Mouse (Mus musculus): ENCODE data around the gene Abhd12.

The Abhd12 gene

DNA sequence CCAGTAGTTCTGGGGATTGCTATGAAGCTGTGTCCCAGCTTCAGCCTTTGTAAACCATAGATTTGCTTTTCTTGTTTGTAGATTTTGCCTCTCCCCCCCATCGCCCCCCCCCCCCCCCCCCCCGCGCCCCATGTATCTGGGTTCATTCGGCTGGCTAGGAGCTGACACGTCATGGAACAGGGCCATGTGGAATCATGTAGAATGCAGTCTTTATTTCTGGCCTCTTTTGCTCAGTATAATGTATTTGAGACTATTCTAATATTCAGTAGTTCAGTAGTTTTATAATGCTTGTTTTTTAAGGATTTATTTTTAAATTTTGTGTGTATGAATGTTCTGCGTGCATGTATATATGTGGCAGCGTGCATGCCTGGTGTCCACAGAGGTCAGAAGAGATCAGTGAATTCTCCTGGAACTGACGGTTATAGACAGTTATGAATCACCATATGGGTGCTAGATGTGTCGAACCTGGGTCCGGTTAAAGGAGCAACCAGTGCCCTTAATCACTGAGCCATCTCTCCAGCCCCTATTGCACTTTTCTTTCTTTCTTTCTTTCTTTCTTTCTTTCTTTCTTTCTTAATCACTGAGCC is 5.8 kb upstream of the Abhd12 start:
- in situ Hi-C loops (cut with MboI), result loop anchor here (25.0 kb wide), 1 partner anchor 773 kb away; the partner anchor contains the start of gene Zfp120

DNA sequence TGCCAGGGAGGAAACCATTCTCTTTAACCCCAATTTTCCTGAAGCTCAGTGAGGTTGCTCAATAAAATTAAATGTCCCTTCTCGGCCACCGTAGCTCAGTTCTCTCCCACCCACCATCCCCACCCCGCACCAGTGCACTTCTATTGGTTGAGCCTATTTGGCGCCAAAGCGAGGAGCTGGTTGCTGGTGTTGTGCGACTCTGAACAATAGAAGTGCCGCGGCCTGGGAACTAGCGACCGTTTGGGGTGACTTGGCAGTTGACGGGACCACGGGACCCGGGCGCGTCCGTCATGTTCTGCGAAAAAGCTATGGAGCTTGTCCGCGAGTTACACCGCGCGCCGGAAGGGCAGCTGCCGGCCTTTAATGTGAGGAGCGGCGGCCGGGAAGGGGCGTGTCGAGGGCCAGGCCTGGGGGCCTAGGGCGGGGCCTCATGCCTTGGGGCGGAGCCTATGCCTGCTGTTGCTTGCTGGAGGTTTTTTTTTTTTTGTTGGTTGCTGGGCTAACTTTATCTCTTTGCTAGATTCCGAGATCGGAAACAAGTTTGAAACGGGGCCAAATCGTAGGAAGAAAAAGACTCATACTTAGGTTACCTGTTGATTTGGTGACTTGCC is 5.0 kb upstream of the Abhd12 start:
- in situ Hi-C loops (cut with MboI), result loop anchor here (25.0 kb wide), 1 partner anchor 772 kb away; the partner anchor contains the start of gene Zfp120

DNA sequence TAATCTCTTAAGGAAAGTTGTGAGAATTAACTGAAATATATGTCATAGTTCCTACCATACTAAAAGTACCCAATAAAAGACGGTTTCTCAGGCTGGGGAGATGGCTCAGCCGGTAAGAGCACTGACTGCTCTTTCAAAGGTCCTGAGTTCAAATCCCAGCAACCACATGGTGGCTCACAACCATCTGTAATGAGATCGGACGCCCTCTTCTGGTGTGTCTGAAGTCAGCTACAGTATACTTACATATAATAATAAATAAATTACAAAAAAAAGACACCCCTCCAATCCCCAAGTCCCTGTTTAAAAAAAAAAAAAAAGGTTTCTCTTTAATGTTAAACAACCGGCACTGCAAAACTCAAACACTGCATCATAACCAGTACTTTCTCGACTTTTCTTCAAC is 4.3 kb upstream of the Abhd12 start:
- in situ Hi-C loops (cut with MboI), result loop anchor here (25.0 kb wide), 1 partner anchor 772 kb away; the partner anchor contains the start of gene Zfp120

DNA sequence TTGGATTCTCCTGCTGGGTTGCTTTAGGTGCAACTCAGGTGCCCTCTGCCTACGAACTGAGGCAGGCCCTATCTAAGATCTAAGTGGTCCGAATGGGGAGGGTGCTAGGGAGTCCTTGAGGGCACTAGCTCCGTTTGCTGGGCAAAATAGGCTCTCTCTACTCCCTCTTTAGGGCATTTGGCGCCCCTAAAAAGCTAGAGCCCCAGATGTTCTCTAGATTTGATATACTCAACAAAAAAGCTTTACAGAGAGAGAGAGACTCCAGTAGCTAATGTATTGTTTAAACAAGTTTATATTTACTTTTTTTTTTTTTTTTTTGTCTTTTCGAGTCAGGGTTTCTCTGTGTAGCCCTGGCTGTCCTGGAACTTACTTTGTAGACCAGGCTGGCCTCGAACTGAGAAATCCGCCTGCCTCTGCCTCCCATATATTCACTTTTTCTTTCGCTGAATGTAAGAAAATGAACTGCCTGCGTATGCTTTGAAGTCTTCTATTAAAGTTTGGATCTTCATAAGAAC is 452 bp upstream of the Abhd12 start, which contains the start of gene Gins1:
Gene Gins1, plus strand, starts transcription at position 465 of the 515 bp plus-strand sequence.
- in situ Hi-C loops (cut with MboI), result loop anchor here (25.0 kb wide), 1 partner anchor 768 kb away; the partner anchor contains the start of gene Zfp120

DNA sequence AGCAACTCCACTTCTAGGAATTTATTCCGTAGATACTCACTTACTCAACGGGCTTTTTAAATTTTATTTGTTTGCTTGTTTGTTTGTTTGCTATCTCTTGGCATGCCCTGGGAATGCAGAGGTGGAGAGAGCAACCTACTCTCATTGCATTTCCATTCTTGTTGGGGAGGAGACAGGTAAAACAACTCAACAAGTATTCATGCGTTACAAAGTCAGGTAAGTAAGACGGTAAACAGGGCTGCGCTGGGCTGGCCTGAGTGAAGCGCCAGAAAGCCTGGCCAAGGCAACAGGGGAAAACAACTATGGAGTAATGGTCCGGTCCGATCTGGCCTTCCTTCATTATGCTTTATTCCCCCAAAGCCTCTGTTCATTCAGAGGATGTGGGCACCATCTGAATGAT is 2.2 kb downstream of the Abhd12 start:
- in situ Hi-C loops (cut with MboI), result loop anchor here (25.0 kb wide), 1 partner anchor 765 kb away; the partner anchor contains the start of gene Zfp120

DNA sequence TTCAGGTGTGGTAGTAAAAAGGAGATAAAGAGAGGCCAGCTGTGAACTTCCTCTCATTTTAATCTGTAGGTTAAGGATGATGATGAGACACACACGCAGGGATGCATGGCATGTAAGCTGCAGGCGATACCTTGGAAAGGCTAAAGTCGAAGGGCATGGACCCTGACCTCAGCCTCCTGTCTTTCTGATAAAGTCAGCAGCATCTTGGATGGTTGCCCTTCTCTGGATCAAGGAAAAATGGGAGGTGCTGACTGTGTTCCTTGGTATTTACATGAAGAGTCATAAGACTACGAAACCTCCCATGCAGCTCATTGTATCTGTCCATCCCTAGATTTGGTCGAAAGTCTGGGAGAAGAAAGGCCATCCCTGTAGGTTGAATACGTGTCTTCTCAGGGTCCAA is 4.2 kb downstream of the Abhd12 start:
- in situ Hi-C loops (cut with MboI), result loop anchor here (25.0 kb wide), 1 partner anchor 763 kb away; the partner anchor contains the start of gene Zfp120

DNA sequence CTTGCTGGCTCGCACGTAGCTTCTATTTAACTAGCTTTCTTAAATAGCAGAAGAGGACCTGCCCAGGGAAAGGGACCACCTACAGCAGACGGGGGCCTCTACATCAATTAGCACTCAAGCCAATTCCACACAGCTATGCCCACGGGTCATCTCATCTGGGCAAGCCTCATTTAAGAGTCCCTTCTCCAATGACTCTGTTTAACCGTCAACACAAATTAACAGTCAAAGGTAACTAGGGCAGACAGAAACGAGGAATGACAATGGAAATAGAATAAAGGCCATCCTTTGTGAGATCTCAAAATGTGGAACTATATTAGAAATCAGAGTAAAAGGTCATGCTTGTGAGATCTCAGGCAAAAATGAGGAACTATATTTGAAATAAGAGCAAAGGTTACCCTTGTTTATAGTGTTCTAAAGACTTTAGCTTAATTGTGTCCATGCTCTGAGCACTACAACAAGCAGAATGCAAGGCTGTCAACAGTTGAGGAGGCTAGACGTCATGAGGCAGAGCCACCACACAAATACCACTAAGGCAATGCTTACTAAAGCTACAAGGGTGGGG is 8.8 kb downstream of the Abhd12 start:
- in situ Hi-C loops (cut with MboI), result no loop called here

DNA sequence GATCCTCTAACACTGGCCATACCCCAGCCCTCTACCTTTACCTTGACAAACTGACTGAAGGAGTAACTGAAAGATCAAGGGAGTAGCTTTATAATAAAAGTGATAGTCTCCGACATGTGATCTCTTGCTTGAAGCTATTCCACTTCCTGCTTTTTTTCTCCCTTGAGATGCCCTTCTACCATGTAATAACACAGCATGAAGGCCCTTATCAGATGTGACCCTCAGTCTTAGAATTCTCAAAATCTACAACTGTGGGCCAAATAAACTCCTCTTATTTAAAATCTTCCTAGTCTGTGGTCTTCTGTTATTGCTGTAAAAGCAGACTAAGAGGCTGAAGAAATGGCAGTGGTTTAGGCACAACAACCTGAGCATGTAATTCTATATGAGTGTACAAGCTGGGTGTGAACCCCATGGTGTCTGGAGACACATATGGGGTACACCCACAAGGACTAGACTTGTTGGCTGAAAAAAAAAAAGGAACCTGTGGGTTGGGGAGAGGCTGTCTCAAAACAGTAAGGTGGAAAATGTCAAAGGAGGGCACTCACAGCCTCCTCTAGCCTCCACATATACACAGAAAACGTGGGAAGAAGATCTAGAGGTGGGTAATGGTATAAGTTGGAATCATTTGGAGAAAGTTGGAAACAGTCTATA is 9.8 kb downstream of the Abhd12 start:
- in situ Hi-C loops (cut with MboI), result no loop called here

DNA sequence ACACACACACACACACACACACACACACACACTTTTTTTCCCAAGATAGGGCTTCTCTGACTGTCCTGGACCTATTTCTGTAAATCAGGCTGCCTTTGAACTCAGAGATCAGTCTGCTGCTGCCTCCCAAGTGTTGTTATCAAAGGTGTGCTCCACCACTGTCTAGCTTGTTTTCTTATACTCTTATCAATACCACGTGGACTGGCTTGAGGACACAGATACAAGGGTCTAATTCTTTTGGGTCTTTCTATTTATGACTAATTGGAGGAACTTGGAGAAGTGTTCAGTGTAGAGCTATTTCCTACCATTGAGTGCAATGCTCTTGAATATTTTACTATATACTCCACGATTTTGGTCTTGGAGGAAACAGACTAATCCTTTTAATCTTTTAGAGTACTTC is 17.2 kb downstream of the Abhd12 start:
- in situ Hi-C loops (cut with MboI), result no loop called here

DNA sequence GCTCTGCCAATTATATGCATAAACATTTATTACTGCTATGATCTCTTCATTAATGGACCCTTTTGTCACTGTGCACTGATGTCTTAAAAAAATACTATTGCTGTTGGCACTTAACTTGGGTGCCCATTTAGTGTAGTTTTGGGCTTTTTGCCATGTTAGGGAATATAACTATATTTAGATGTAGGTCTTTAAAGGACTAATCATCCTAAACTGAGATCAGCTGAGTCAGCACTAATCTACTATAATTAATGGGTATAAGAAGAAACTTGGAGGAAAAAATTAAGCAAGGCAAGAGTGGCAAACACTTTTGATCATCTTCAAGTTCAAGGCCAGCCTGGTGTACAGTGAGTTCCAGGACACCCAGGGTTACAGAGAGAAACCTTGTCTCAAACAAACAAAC is 18.2 kb downstream of the Abhd12 start:
- in situ Hi-C loops (cut with MboI), result no loop called here

DNA sequence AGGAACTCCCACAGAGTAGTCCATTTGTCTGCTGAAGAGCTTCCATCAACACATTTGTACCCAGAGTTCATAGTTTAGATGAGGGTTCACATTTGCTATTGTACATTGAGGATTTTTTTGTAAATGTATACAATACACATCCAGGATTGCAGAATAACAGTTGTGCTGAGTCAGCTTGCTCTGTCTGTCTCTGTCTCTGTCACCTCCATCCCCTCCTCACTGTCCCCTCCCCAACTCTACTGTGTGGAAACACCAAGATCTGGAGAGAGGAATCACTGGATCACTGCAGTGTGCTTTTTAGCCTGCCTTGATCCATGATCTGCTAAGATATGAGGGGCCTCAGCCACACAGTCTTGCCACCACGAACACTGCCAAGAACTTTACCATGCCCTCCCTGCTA is 18.7 kb downstream of the Abhd12 start:
- in situ Hi-C loops (cut with MboI), result no loop called here

DNA sequence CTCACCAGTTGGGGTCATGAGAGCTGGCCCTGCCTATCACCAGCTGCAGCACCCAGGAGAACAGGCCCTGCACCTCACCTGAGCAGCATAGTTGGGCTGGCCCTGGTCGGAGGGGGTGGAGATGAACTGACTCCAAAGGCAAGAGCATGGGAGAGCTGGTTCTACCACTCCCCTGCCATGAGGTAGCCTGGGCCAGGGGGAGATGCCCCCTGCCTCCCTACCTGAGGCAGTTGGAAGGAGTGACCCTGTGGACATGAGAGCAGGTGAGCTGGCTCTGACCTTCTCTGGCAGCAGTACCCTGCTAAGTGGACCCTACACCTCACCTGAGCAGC is 19.8 kb downstream of the Abhd12 start:
- in situ Hi-C loops (cut with MboI), result no loop called here

DNA sequence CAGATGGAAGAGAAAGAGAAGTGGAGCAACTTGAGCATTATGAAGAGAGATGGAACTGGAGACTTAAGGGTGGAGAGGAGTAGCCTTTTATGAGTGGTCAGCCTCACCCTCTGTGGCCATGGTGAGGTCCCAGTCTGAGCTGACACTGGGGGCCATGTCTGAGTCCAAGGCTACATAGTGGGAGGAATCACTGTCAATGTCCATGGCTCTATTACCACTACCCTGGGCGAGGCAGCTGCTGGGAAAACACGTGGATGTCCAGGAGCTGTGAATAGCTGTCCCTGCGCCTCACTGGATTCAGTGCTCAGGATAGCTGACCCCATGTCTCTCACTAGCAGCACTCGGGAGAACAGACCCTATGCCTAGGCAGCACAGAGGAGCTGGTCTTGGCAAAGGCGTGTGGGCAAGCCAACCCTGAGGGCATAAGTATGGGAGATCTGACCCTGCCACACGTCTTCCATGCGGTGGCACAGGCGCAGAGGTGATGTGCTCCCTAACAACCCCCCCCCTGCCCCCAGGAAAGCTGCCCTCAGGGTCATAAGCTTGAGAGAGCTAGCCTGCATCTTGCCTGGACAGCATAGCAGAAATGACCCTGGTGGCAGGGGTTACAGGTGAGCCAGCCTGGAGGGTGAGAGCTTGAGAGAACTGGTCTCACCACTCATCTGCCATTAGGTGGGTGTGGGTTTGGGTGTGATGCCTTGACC is 20.3 kb downstream of the Abhd12 start:
- in situ Hi-C loops (cut with MboI), result no loop called here

DNA sequence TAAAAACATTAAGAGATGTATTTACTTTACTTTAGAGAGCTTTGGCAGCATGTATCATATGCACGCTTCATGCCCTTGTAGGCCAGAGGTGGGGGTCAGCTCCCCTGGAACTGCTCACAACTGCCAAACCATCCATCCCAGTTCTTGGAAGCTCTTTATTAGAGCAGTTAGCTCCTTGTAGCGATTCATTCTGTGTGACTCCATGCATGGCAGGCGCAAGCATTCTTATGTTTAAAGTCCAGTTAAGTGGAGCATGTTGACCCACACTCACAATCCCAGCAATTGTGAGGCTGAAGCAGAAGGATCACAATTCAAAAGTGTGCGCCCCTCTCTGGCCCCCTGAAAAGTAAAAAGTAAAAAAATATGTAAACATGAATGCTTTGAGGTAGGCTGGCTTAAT is 27.0 kb downstream of the Abhd12 start:
- in situ Hi-C loops (cut with MboI), result no loop called here

DNA sequence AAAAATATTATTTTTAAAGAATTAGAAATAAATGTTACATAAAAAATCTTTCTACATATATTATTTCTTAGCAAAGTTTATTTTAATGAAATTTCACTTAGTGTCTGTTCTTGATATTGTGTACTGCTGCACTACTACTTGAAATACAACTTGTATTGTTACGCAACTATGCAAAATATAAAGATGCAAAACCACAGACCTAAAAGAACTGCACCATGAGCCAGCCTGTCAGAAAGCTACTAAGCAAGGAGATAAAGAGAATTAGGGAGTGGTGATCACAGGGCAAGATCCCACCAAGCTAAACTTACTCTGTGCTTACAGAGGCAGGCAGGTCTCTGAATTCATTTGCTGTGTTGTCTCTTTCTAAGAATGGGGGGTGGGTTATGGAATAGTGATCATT is 29.3 kb downstream of the Abhd12 start:
- in situ Hi-C loops (cut with MboI), result no loop called here

DNA sequence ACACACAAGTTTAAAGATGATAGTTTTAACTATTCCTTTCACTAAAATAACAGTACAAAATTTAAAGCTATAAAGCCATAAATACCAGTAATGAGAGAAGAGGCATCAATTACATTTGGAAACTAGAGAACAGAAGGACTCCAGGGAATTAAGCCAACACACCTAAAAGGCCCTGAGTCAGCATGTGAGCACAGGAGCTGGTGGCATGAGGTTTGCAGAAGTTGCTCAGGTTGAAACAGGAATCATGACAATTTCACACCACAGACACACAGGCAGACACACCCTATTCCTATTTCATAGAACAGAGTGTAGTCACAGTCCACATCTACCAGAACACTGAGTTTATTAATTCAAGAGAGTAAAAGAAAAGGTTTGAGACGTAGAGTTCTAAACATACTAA is 30.0 kb downstream of the Abhd12 start:
- in situ Hi-C loops (cut with MboI), result no loop called here

DNA sequence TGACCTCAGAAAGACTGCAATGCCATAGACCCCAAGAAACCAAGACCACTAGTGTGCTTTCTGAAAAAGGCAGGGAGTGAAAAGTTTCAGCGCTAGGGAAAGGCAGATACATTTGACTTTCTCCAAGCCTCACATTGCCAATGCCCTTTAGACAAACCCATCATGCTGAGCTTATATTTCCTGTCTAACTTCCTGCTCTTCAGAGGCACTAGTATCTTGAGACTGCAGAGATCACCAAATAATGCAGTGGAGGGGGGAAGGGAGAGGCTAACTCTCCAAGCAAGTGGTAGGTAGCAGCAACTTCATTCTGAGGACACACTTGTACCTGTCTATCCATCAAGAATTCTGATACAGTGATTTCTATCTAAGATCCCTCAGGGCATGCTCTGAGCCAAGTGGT is 35.1 kb downstream of the Abhd12 start:
- in situ Hi-C loops (cut with MboI), result no loop called here

DNA sequence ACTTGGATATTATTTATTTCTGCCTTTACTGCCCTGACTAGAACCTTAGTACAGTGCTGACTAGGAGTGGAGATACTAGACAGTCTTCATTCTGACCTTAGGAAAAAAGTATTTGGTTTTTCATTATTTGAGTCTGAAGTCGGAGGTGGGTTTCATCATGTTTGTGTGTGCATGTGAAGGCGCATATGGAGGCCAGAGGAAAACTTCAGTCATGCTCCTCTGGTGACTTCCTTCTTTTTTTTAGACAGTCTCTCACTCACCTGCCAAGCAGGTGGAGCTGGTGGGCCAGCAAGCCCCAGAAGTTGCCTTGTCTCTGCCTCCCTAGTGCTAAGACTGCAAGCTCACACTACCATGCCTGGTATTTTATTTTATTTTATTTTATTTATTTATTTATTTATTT is 37.5 kb downstream of the Abhd12 start:
- in situ Hi-C loops (cut with MboI), result no loop called here

DNA sequence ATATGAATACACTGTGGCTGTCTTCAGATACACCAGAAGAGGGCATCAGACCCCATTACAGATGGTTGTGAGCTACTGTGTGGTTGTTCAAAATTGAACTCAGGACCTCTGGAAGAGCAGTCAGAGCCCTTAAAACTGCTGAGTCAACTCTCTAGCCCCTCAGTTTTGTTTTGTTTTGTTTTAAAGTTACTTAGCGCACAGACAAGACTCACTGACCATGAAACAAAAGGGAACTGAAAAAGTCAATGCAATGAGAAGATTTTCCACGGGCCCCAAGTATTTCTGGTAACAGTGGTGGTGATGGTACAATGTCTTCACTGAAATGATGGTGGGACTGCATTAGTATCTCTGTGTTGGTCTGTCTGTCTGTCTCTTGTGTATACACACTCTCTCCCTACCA is 43.4 kb downstream of the Abhd12 start:
- in situ Hi-C loops (cut with MboI), result no loop called here

DNA sequence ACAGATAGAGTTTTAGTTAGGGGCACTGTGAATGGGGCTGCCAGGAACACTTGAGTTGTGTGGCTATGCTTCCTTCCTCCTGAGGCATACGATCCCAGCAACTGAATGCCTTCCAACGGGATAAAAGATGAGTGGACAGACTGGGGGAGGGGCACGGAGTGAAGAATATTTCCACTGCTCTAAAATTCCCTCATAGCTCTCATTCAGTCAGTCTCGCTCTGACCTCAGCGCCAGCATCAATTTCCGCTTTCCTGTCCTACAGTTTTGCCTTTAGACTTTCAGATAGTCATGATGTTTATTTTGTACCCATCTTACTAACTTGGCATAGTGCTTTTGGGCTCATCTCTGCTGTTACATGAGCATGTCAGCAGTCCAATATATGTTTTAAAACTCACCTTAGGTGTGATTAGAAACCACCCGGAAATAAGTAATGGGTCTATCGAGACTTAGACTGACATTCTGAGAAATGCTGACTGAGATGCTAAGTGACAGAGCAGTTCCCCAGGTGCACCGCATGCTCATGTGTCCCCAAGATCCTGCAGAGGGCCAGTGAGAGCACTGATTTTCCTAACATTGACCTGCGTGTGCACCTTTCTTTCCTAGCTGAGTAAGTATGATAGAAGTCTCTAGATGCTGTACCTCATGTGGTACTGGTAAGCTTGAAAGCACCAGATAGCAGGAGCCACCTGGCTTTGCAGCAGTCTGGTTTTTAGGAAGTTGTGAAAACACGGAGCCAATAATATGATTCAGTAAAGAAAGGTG is 44.7 kb downstream of the Abhd12 start:
- in situ Hi-C loops (cut with MboI), result no loop called here
